Mouse (Mus musculus) natural killer cell, adult 2 months (primary cell): ENCODE data around the gene Serinc4.
"Not testable (repeated sequence)": the region's sequence is repeated elsewhere in the genome, so short reads cannot be mapped to it uniquely, and the experiment has no call there.

ENCODE experiments used
- DNase-seq, 2 experiments: peaks; one replicate each; pipeline ENCODE4 v3.0.0; 2022; ENCODE audit warnings: low spot score in 2 of 2

Gene Serinc4

GRCm38 (mm10) chr2:121456692-121457642, at the start of gene Serinc4:
Gene Serinc4 (minus strand): TSS chr2:121456781.
- peak; percentile 83 to 88 for DNase-seq

GRCm38 (mm10) chr2:121501550-121501949, 45.0 kb upstream of the Serinc4 start:
- not testable (repeated sequence) for DNase-seq

GRCm38 (mm10) chr2:121484403-121484802, 27.8 kb upstream of the Serinc4 start:
- DNase-seq: not testable (repeated sequence)

DNA sequence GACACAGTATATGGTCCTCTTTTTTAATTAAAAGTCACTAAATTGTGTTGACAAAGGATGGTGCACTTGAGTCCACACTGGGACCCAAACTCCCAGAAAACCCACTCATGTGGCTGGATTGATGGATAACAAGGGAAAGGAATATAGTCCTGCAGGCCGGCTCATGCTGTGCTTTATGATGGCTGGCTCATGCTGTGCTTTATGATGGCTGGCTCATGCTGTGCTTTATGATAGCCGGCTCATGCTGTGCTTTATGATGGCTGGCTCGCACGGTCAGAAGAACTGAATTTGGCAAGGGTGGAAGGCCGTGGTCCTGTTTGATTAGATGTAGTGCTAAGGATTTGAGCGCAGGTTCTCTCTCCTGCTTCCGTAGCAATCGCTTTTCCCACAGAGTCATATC, 27.0 kb upstream of the Serinc4 start:
- no peak for DNase-seq

DNA sequence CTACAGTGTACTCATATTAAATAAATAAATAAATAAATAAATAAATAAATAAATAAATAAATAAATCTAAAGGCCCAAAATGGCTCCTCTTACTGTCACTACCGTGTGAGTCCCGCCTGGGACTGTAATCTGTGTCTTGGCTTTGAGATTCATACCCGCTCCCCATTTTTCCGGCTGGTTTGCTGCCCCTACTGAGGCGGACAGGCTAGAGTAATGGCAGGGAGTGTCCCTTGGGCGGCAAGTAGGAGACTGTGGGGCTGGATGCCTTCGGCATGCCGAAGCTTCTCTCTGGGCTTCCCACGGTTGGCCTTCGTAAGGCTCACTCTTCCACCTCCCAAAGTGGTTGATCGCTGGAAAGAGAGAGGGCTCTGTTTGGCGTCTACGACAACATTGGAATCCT, 24.3 kb upstream of the Serinc4 start:
- not testable (repeated sequence) for DNase-seq

GRCm38 (mm10) chr2:121480498-121480897, 23.9 kb upstream of the Serinc4 start:
- peak; percentile 15 to 50 for DNase-seq

DNA sequence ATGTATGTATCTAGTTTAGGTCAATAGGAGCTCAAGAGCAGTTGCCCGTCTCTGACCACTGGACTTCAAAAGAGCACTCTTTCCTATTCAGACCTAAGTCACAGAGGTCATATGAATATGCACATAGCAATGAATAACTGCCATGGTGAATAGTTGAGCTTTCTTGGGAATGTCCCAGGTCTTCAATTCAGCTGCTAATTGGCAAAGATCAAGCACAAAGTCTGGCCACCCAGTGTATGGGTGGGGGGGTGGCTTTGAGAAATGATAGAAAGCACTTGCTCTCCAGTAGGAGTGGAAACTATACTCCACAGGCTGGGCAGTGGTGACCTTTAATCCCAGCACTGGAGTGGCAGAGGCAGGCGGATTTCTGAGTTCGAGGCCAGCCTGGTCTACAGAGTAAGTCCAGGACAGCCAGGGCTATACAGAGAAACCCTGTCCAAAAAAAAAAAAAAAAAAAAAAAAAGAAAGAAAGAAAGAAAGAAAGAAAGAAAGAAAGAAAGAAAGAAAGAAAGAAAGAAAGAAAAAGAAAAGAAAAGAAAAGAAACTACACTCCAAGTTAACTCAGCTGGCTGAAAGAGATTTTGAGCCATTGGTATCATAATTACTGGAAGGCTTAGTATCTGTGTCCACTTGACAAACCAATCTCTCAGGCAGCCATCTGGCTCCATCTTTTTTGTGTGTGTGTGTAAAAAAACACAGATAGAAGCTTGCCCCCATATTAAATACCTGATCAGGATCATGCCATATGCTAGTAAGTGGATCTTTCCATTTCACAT, 21.1 kb upstream of the Serinc4 start:
- no peak for DNase-seq

GRCm38 (mm10) chr2:121475306-121475705, 18.7 kb upstream of the Serinc4 start:
- DNase-seq: not testable (repeated sequence)

DNA sequence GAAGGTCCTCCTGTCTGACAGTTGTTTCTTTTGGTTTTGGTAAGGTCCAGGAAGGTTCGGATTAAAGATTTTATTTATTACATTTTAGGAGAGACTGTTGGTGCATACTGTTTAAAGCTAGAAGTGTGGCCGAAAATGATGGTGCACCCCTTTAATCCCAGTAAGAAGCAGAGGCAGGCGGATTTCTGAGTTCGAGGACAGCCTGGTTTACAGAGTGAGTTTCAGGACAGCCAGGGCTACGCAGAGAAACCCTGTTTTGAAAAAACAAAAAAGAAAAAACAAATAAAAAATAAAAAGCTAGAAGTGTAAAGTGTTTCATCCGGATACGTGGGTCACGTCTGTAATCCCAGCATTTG, 17.6 kb upstream of the Serinc4 start:
- no peak for DNase-seq

DNA sequence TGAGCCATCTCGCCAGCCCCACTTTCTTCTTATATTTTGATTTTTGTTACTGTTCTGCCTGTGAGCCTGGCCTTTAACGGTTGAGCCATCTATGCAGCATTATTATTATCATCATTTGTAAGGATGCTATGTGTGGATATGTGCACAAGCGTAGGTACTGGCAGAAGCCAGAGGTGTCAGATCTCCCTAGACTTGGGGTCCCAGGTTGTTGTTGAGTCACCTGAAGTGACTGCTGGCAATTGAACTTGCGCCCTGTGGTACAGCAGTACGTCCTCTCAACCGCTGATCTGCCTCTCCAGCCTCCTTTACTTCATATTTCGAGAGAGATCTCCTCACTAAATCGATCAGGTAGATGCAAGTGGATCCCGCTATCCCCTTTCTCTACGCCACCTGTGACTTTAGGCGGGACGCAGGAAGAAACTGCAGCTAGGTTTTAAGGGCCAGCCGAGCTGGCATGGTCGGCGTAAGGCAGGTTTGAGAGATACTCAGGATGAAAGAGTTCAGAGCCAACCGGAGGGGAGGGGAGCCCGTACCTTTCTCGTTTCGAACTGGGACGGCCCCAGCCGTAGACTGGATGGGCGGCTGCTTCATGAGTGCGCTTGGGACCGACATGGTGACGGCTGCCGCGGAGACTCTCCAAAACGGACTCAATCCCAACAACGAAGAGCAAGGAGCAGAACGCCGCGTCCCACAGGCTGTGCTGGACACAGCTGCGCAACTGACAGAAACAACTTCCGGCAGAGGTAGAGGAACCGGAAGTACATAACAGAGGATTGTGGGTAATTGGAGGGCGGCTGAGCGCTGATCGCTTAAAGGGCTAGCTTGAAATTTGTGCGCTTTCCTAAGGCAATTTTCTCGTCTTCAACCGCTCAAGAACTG, 17.0 kb upstream of the Serinc4 start, which contains the start of gene Mfap1b:
Mfap1b (minus strand) TSS at position 767 of the 879 bp plus-strand sequence.
- DNase-seq: peak; percentile 76 to 80

DNA sequence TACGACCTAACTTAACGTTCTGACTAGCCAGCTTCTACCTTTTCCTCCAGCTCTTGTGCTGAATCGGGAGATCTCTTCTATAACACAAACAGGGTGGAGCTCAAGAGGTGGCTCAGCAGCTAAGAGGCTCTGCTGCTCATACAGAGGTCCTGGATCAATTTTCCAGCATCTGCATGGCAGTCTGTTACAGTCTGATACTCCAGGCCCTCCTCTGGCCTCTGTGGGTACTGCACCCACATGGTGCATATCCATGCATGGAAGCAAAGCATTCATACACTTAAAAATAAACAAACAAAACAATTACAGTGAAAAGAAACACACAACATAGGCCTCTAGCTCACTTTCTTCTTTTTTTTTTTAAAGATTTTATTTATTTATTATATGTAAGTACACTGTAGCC, 16.2 kb upstream of the Serinc4 start:
- not testable (repeated sequence) for DNase-seq

- DNase-seq: not testable (repeated sequence)
These were observed 12.4 kb upstream of the Serinc4 start for GRCm38 (mm10) chr2:121468982-121469381.

DNA sequence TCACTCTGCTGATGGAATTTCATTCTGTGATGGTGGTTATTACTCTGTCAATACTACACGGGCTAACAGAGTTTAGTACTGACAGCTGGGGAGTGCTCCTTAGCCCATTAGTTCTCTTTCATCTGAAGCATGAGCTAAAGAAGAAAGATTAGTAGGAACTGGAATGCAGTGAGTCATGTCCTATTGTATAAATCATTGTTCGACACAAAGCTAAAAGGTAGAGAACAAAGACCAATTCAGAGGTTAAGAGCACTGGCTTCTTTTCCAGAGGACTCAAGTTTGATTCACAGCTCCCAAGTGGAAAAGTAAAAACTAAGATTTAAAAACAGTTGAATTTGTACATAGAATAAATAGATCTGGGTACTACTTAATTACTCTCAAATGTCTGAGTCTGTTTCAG, 3.5 kb upstream of the Serinc4 start:
- no peak for DNase-seq

DNA sequence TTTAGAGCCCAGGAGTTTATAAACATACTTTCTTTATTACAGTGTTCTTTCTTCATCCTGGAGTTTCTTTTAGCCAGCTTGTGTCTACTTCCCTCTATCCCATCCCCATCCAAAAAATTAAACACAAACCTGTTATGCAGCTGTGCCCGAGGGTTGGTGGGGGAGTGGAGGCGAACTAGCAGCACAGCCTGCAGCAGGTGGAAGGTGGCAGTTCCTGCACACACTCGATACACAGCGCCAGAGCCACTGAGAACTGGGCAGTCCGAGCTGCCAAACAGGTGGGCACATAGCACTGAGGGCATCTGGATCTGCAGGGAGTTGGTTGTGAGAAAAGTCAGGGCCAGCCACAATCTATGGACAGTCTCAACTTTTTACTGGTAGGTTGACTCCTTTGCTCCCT, 1.0 kb downstream of the Serinc4 start:
- no peak for DNase-seq

DNA sequence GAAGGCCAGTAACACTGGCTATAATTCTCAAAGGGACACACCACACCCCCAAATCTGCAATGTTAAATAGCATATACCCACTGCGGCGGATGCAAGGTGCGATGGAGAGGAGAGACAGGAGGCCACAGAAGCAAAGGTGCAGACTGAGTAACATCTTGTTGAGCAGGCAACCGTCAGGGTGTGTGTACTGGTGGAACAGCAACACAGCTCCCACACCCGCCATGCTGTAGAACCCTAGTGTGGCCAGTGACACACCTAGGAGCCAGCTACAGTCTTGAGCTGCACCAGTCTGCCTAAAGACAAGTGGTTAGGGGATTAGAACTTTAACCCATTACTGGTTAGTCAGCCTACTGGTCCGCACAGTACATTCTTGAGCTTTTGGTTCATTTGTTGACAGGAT, 2.7 kb downstream of the Serinc4 start:
- DNase-seq: no peak

- DNase-seq: no peak
These were observed 3.6 kb downstream of the Serinc4 start, which contains the start of gene Hypk for GRCm38 (mm10) chr2:121452990-121453389. Gene Hypk (plus strand): TSS chr2:121453290.

DNA sequence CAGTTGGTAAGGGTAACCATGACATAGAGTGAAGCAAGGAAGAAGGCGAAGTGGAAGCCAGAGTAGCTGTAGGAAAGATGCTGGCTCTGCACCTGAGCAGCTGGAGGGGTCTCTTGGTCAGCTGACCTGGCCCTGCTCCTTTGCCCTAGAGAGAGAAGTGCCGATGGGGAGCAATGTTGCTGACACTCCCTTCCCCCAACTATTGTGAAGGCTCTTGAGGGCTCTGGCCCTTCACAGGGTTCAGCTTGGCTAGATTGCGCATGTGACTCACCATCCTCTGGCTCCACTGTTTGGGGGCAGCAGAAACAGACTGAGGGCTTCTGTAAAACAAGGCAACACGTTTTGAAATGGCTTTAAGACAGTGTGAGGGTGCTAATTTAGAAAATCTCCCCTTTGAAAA, 4.2 kb downstream of the Serinc4 start:
- no peak for DNase-seq

DNA sequence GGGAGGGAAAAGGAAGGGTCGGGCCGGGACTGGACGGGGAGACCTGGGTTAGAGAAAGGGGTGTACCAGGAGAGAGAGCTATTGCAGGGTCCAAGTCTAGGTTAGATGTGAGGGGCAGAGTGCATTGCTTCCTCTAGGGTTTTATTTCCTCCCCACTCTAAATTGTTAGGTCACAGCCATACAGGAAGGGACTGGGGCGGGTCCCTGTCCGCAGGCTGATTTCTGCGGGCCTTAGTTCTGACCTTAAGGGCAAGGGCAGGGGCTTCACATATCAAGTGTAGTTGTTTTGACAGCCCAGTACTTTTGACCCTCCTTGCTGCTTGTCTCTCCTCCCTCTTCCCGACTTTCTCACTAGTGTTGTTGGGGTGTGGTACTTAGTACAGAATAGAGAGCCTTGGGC, 6.5 kb downstream of the Serinc4 start:
- DNase-seq: peak in 1 of 2 experiments; percentile 36

- no peak for DNase-seq
These were observed 7.0 kb downstream of the Serinc4 start for GRCm38 (mm10) chr2:121449545-121450011.

DNA sequence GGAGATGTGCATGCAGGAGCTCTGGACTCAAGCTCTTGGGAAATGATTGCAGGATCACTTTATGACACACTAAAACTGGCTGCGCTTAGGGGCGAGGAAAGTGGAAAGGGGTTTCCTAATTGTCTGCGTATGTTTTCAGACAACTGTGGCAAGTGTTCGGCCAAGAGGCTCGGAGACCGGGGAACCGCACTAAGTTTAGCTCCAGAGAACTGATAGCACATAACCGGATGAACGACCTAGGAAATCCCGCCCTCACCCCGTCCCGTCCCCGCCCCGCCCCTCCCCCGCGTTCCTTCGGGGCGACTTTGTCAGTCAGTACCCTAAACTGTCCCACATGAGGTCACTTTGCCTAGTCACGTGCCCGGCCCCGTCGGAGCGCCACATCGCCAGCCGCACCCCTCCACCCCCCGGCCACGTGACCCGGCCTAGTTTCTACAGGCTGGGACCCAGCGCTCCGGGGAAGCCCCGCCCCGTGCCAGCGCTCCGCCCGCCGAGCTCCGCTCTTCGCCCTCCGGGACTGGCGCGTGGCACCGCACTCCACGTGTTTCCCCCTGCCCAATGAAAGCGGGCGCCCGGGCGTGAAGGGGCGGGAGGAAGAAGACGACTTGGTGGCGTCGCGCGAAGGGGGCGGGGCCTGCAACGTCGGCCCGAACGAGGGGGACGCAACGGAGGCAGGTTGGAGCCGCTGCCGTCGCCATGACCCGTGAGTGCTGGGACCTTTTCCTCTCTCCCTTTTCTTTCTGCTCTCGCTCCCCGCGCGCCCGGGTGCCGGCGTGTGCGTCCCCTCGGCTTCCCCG, 7.6 kb downstream of the Serinc4 start, which contains the start of gene Serf2:
Serf2 (plus strand) TSS at position 457 of the 797 bp plus-strand sequence.
- peak; percentile 100 for DNase-seq
